Mouse (Mus musculus): ENCODE measurements around the gene Gnptg.

DNA sequence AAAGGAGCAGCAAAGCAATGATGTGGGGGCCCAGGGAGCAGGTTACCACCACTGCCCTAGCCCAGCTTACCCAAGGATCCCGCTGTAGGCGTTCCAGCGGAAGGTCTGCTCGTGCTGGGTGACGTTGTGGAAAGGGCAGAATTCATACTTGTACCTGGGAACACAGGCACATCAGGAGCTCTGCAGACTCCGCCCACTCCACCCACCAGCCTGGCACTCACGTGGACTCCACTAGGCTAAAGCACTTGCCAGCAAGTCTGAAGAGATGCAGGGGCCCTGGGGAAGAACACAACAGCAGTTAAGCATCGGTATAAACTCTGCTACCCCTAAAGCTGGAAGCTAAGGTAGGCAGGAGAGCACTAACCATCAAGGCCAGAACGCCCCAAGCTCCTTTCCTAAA, 4.3 kb downstream of the Gnptg start:
- TF ChIP-seq CTCF (IDR thresholded peaks at IDR 0.05; ENCODE audit: extremely low read depth, insufficient read depth, insufficient read length, insufficient replicate concordance) (no peak), POLR2A (IDR thresholded peaks at IDR 0.05; ENCODE audit: low read depth, low read length) (no peak)
